Mouse (Mus musculus): Measurements from ENCODE around the gene Gm11127. TPM values are rescaled to one million over a fixed set of nuclear protein-coding genes. Genes with fewer than 3 reads are reported as not detected.

Gene Gm11127
- polyA plus RNA-seq, 1 experiment from 2014 or later = not detected

DNA sequence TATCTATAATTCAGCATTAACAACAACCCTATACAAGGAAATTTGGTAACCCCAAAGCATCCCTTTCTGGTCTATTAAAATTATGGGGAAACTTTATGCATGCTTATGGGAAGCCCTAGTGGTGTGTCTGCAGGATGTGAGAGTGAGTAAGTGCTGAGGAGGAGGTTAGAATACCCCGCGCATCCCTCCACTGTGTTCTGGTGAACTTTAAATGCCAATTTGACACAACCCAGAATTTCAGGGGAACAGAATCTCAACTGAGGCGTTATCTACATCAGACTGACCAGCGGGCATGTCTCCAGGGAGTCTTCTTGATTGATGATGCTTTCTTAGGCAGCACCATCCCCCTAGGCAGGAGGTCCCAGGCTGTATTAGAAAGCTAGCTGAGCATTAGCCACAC, 32.3 kb downstream of the Gm11127 start:
- no peaks in the 10 kb centered on the region for H3K27me3 ChIP-seq (replicated peaks; ENCODE audit: control insufficient read depth, insufficient read depth, low read length)
- no peak overlapping the region for H3K4me3 ChIP-seq (ENCODE audit: low read depth, low read length)
- no peaks in the 10 kb centered on the region for H3K4me1 ChIP-seq (ENCODE audit: control insufficient read depth, insufficient read depth, low read length)
- DNase-seq (ENCODE audit: low spot score) (no peak), ATAC-seq (no peak)
- H3K9ac ChIP-seq (ENCODE audit: low read length) = no peak overlapping the region
- no peak overlapping the region for H3K27ac ChIP-seq (ENCODE audit: low read depth, low read length)
- H3K4me2 ChIP-seq (ENCODE audit: low read length) = no peak overlapping the region
- H3K36me3 ChIP-seq (ENCODE audit: control insufficient read depth, insufficient read depth, low read length) = no peaks in the 10 kb centered on the region
- no peaks in the 10 kb centered on the region for H3K9me3 ChIP-seq (replicated peaks; ENCODE audit: control insufficient read depth, low read length)
- WGBS = 85% methylated on average over 4 of the region's 4 CpGs

DNA sequence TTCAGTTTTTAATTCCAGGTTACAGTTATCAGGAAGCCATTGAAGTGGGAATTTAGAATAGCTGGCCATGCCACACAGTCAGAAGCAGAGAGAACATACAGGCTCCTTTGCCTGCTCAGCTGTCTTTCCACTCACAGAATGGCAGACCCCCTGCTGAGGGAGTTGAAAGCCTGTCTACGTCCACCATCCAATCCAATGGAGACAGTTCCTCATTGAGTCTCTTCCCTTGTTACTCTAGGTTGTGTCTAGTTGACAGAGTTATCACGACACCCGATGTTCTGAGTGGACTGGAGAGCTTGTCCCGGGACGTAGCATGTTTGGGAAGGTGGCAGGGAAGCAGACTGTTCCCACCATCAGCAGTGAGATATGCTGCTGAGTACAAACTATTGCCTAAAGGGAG, 33.0 kb downstream of the Gm11127 start:
- H3K9ac ChIP-seq (ENCODE audit: low read length) = no peak overlapping the region
- H3K4me1 ChIP-seq (ENCODE audit: control insufficient read depth, insufficient read depth, low read length) = no peaks in the 10 kb centered on the region
- no peak overlapping the region for H3K4me2 ChIP-seq (ENCODE audit: low read length)
- ATAC-seq (no peak), DNase-seq (ENCODE audit: low spot score) (no peak)
- H3K27me3 ChIP-seq (replicated peaks; ENCODE audit: control insufficient read depth, insufficient read depth, low read length) = no peaks in the 10 kb centered on the region
- H3K9me3 ChIP-seq (replicated peaks; ENCODE audit: control insufficient read depth, low read length) = no peaks in the 10 kb centered on the region
- H3K27ac ChIP-seq (ENCODE audit: low read depth, low read length) = no peak overlapping the region
- H3K4me3 ChIP-seq (ENCODE audit: low read depth, low read length) = no peak overlapping the region
- no peaks in the 10 kb centered on the region for H3K36me3 ChIP-seq (ENCODE audit: control insufficient read depth, insufficient read depth, low read length)
- 60% methylated on average over 5 of the region's 5 CpGs for WGBS

DNA sequence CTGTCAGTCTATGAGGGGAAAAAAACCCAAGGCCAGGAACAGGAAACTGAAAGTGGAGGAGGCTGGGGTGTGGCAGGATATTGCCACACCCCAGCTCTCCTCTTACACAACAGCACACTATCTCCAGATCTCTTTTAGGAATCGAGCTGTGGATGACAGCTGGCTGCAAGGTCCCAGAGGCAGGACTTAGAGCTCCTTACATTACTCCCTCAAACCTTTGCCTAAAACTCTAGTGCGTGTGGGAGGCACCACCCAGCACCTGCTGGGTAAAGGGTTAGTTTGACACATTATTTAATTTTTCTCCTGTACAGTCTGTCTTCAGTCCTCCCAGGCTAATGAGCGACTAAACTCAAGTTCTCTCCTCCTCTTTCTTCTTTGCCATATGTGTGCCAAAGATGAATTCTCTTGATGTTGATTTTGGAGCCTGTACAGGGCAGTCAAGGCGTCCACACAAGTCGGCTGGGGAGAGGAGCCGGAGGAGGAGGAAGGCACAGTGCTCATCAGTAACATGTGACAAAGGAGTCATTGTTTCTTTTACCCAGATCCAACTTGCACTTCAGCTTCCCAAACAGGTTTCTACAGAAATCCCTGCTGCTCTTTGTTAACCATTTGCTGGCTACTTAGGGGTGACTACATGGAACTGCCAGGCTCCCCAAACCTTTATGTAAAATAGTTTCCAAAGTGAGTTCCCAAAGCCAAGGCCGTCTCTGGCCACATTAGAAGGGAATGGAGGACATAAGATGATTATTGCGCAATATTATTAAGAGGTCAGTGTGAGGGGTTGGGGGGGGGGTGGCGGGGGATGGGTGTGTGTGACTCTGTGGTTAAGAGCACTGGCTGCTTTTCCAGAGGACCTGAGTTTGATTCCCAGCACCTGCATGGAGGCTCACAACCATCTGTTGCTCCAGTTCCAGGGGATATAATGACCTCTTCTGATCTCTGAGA, 34.2 kb downstream of the Gm11127 start:
- H3K4me3 ChIP-seq (ENCODE audit: low read depth, low read length) = no peak overlapping the region
- H3K4me1 ChIP-seq (ENCODE audit: control insufficient read depth, insufficient read depth, low read length) = no peaks in the 10 kb centered on the region
- H3K4me2 ChIP-seq (ENCODE audit: low read length) = no peak overlapping the region
- ATAC-seq = no peak
- WGBS = 60% methylated on average over 9 of the region's 9 CpGs
- no peak overlapping the region for H3K27ac ChIP-seq (ENCODE audit: low read depth, low read length)
- H3K36me3 ChIP-seq (ENCODE audit: control insufficient read depth, insufficient read depth, low read length) = no peaks in the 10 kb centered on the region
- no peaks in the 10 kb centered on the region for H3K9me3 ChIP-seq (replicated peaks; ENCODE audit: control insufficient read depth, low read length)
- no peak for DNase-seq (ENCODE audit: low spot score)
- H3K27me3 ChIP-seq (replicated peaks; ENCODE audit: control insufficient read depth, insufficient read depth, low read length) = no peaks in the 10 kb centered on the region
- H3K9ac ChIP-seq (ENCODE audit: low read length) = no peak overlapping the region

DNA sequence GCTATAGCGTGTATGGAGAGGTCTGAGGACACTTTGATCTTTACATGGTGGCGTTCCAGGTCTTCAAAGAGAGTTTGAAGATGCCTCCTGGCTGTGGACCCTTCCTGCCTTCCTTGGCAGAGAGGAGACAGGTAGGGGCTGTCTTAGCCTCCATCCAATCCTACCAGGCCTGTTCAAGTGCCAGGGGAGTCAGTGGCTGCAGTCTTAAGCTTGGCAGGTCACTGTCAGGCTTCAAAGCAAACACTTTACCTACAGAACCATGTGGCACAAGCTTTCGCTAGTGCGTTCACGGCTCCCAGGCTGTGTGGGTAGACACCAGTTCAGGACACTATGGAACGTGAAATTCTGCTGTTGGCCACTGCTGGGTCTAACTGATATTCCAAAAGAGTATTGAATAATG, 35.2 kb downstream of the Gm11127 start:
- DNase-seq (ENCODE audit: low spot score) (no peak), ATAC-seq (no peak)
- H3K4me2 ChIP-seq (ENCODE audit: low read length) = no peak overlapping the region
- H3K4me3 ChIP-seq (ENCODE audit: low read depth, low read length) = no peak overlapping the region
- 92% methylated on average over 6 of the region's 6 CpGs for WGBS
- no peaks in the 10 kb centered on the region for H3K9me3 ChIP-seq (replicated peaks; ENCODE audit: control insufficient read depth, low read length)
- H3K9ac ChIP-seq (ENCODE audit: low read length) = no peak overlapping the region
- H3K27me3 ChIP-seq (replicated peaks; ENCODE audit: control insufficient read depth, insufficient read depth, low read length) = no peaks in the 10 kb centered on the region
- H3K27ac ChIP-seq (ENCODE audit: low read depth, low read length) = no peak overlapping the region
- H3K36me3 ChIP-seq (ENCODE audit: control insufficient read depth, insufficient read depth, low read length) = no peaks in the 10 kb centered on the region
- no peaks in the 10 kb centered on the region for H3K4me1 ChIP-seq (ENCODE audit: control insufficient read depth, insufficient read depth, low read length)

DNA sequence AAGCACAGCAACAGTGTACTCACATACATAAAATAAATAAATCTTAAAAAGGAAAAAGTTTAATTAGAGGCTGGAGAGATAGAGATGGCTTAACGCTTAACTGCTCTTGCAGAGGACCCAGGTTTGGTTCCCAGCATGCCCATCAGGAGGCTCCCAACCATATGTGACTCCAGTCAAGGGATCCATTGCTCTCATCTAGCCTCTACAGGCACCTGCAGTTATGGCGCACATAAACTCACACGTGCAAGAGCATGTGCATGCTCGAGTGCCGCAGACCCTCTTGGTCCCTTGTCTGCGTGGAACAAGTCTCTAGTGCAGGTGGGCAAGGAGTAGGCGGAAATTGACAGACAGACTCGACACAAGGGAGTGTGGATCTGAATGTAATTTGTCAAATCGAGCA, 36.1 kb downstream of the Gm11127 start:
- no peaks in the 10 kb centered on the region for H3K9me3 ChIP-seq (replicated peaks; ENCODE audit: control insufficient read depth, low read length)
- no peak overlapping the region for H3K4me2 ChIP-seq (ENCODE audit: low read length)
- ATAC-seq = no peak
- H3K4me1 ChIP-seq (ENCODE audit: control insufficient read depth, insufficient read depth, low read length) = no peaks in the 10 kb centered on the region
- H3K27me3 ChIP-seq (replicated peaks; ENCODE audit: control insufficient read depth, insufficient read depth, low read length) = no peaks in the 10 kb centered on the region
- DNase-seq (ENCODE audit: low spot score) = no peak
- whole genome bisulfite sequencing = 94% methylated on average over 9 of the region's 9 CpGs
- H3K27ac ChIP-seq (ENCODE audit: low read depth, low read length) = no peak overlapping the region
- H3K36me3 ChIP-seq (ENCODE audit: control insufficient read depth, insufficient read depth, low read length) = no peaks in the 10 kb centered on the region
- no peak overlapping the region for H3K9ac ChIP-seq (ENCODE audit: low read length)
- H3K4me3 ChIP-seq (ENCODE audit: low read depth, low read length) = no peak overlapping the region

DNA sequence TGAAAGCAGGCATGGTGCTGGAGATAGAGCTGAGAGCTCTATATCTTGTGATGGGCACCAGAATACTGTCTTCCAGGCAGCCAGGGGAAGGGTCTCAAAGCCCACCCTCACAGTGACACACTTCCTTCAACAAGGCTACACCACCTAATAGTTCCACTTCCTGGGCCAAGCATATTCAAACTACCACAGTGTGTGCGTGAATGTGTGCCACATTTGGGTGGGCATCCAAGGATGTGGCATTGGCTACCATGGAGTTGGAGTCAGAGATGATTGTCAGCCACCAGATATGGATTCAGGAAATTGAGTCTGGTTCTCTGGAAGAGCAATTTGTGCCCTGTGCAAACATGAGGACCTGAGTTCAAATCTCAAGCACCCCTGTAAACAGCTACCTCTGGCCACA, 36.9 kb downstream of the Gm11127 start:
- Histone ChIP-seq H3K4me1 (ENCODE audit: control insufficient read depth, insufficient read depth, low read length) (no peaks in the 10 kb centered on the region), H3K4me3 (ENCODE audit: low read depth, low read length) (no peak overlapping the region), H3K4me2 (ENCODE audit: low read length) (no peak overlapping the region), H3K9me3 (replicated peaks; ENCODE audit: control insufficient read depth, low read length) (no peaks in the 10 kb centered on the region), H3K27me3 (replicated peaks; ENCODE audit: control insufficient read depth, insufficient read depth, low read length) (no peaks in the 10 kb centered on the region), H3K9ac (ENCODE audit: low read length) (no peak overlapping the region), H3K27ac (ENCODE audit: low read depth, low read length) (no peak overlapping the region), H3K36me3 (ENCODE audit: control insufficient read depth, insufficient read depth, low read length) (no peaks in the 10 kb centered on the region)
- 93% methylated on average over 1 of the region's 1 CpGs for WGBS
- ATAC-seq (no peak), DNase-seq (ENCODE audit: low spot score) (no peak)

DNA sequence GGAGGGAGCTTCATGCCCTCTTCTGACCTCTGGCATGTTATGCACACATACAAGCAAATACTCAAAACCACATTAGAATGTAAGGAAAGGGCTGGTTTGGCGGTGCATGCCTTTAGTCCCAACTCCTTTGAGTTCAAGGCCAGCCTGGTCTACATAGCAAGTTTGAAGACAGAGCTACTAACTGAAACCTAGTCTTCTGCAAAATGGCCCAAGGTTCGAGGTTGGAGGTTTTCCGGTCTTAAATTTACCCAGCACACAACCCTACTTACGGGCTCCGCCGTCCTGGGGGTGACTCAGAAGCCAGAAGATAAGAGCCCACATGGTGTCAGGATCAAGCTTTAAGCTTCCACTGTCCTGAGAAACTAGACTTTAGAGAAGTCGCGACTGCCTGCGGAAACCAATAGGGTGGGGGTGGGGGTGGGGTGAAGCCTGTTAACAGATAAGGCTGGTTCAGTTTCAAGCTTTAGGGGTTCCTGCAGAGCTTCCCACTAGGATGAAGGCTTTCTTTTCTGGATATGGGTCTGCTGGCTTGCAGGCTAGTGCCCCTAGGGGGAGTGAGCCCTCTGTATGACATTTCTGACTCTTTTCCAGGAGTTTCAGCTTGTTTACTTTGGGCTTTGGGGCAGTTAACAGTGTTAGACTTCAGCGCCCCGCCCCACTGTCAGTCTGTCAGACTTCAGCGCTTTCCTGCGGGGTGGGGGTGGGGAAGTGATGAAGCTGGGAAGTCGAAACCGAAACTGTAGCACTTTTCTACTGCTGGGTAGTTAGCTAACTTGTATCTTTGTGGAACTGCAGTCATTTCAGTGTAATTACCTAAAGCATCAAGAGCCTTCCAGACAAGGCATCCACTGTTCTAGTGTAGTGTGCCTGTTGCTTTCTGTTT, 37.7 kb downstream of the Gm11127 start, which contains the start of gene H2-T24:
Gene H2-T24, minus strand, starts transcription at position 370 of the 883 bp plus-strand sequence.
- ATAC-seq (no peak), DNase-seq (ENCODE audit: low spot score) (peak; percentile 13)
- Histone ChIP-seq H3K9ac (ENCODE audit: low read length) (no peak within 1 kb of the TSS), H3K27me3 (replicated peaks; ENCODE audit: control insufficient read depth, insufficient read depth, low read length) (no peaks in the 10 kb centered on the region), H3K27ac (ENCODE audit: low read depth, low read length) (no peak within 1 kb of the TSS), H3K4me2 (ENCODE audit: low read length) (no peak within 1 kb of the TSS), H3K4me3 (ENCODE audit: low read depth, low read length) (no peak within 1 kb of the TSS), H3K4me1 (ENCODE audit: control insufficient read depth, insufficient read depth, low read length) (no peaks in the 10 kb centered on the region), H3K9me3 (replicated peaks; ENCODE audit: control insufficient read depth, low read length) (no peaks in the 10 kb centered on the region), H3K36me3 (ENCODE audit: control insufficient read depth, insufficient read depth, low read length) (no peaks in the 10 kb centered on the region; the same call in 1 of the 2 replicates)
- 39% methylated on average over 15 of the region's 15 CpGs for WGBS

DNA sequence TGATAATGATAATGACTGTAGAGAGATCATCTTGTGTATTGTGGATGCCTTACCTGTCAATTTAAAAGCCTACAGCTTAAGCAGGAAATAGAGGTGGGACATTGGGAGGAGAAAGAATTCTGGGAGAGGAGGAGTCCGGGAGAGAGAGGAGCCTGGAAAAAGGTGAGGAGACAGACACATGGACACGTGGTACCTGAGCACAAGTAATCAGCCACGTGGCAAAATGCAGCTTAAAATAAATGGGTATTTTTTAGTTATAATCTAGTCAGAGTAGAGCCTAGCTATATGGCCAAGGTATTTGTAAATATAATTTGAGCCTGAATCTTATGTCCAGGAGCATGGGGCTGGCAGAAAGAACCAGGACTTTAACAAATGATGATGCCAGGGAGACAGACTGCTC, 38.7 kb downstream of the Gm11127 start:
- Histone ChIP-seq H3K27ac (ENCODE audit: low read depth, low read length) (no peak overlapping the region), H3K36me3 (ENCODE audit: control insufficient read depth, insufficient read depth, low read length) (peaks cover 8% of the 10 kb centered on the region), H3K4me3 (ENCODE audit: low read depth, low read length) (no peak overlapping the region), H3K9ac (ENCODE audit: low read length) (no peak overlapping the region), H3K4me2 (ENCODE audit: low read length) (no peak overlapping the region), H3K27me3 (replicated peaks; ENCODE audit: control insufficient read depth, insufficient read depth, low read length) (no peaks in the 10 kb centered on the region), H3K4me1 (ENCODE audit: control insufficient read depth, insufficient read depth, low read length) (no peaks in the 10 kb centered on the region), H3K9me3 (replicated peaks; ENCODE audit: control insufficient read depth, low read length) (no peaks in the 10 kb centered on the region)
- 76% methylated on average over 3 of the region's 3 CpGs for WGBS
- ATAC-seq = no peak
- DNase-seq (ENCODE audit: low spot score) = no peak

Measured in forebrain, embryonic 14.5 days (tissue).